Mouse (Mus musculus): ENCODE data around the gene Ifng.
"Not testable (repeated sequence)": the region's sequence is repeated elsewhere in the genome, so short reads cannot be mapped to it uniquely, and the experiment has no call there.

Gene Ifng

GRCm38 (mm10) chr10:118440742-118441240 is at the start of gene Ifng:
TSS of gene Ifng (plus strand) at chr10:118441046.
- DNase-seq (ENCODE audit: low spot score) = no peak

GRCm38 (mm10) chr10:118399917-118400316 is 40.9 kb upstream of the Ifng start:
- no peak for DNase-seq (ENCODE audit: low spot score)

- DNase-seq (ENCODE audit: low spot score) = no peak
Measured at GRCm38 (mm10) chr10:118406463-118407221, 34.2 kb upstream of the Ifng start.

GRCm38 (mm10) chr10:118411377-118411776 is 29.5 kb upstream of the Ifng start:
- DNase-seq (ENCODE audit: low spot score) = no peak

DNA sequence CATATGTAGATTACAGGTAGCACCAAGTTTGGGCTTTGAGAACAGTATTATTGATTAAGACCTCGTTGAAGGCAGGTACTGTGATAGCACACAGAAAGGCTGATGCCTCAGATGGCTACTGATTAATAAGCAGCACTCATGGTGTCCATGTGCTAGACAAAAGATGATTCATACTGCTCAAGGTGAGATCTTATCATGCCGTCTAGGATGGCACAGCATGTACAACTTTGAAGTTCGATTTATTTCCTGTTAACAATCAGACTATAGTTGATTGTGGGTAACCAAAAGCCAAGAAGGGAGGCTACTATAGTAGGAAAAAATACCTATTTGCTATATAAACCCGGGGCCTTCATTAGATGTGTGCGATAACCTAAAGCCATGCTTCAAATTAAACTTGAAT is 28.1 kb upstream of the Ifng start:
- no peak for DNase-seq (ENCODE audit: low spot score)

GRCm38 (mm10) chr10:118419000-118419425 is 21.8 kb upstream of the Ifng start:
- DNase-seq (ENCODE audit: low spot score) = peak; percentile 8

- no peak for DNase-seq (ENCODE audit: low spot score)
Measured at GRCm38 (mm10) chr10:118420896-118421295, 19.9 kb upstream of the Ifng start.

GRCm38 (mm10) chr10:118435501-118435900 is 5.3 kb upstream of the Ifng start:
- no peak for DNase-seq (ENCODE audit: low spot score)

- no peak for DNase-seq (ENCODE audit: low spot score)
Measured at GRCm38 (mm10) chr10:118441898-118442297, 1.1 kb downstream of the Ifng start.

- no peak for DNase-seq (ENCODE audit: low spot score)
Measured at GRCm38 (mm10) chr10:118442999-118443398, 2.2 kb downstream of the Ifng start.

DNA sequence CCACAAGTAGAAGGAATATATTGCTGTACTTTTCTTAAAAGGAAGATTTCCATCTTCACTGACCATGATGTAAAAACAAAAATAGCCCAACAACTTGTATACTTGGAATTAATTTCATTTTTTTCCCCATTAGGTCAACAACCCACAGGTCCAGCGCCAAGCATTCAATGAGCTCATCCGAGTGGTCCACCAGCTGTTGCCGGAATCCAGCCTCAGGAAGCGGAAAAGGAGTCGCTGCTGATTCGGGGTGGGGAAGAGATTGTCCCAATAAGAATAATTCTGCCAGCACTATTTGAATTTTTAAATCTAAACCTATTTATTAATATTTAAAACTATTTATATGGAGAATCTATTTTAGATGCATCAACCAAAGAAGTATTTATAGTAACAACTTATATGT is 4.2 kb downstream of the Ifng start:
- DNase-seq (ENCODE audit: low spot score) = no peak

DNA sequence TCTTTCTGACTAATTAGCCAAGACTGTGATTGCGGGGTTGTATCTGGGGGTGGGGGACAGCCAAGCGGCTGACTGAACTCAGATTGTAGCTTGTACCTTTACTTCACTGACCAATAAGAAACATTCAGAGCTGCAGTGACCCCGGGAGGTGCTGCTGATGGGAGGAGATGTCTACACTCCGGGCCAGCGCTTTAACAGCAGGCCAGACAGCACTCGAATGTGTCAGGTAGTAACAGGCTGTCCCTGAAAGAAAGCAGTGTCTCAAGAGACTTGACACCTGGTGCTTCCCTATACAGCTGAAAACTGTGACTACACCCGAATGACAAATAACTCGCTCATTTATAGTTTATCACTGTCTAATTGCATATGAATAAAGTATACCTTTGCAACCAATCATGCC is 4.7 kb downstream of the Ifng start:
- DNase-seq (ENCODE audit: low spot score) = no peak

- no peak for DNase-seq (ENCODE audit: low spot score)
Measured at GRCm38 (mm10) chr10:118445978-118446377, 5.1 kb downstream of the Ifng start.

DNA sequence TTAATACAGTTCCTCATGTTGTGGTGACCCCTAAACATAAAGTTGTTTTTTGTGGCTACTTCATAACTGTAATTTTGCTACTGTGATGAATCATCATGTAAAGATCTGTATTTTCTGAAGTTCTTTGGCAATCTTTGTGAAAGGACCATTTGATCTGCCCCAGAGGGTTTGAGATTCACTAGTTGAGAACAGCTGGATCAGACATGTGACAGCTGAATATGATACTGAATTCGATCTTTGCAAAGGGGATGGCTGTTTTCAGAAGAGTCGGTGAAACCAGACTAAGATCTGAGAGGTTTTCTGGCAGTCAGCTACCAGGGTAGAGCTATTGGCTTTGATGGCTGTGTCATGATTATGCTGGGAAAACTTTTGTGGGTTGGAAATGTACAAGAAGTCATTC is 10.9 kb downstream of the Ifng start:
- DNase-seq (ENCODE audit: low spot score) = no peak

GRCm38 (mm10) chr10:118458729-118459128 is 17.9 kb downstream of the Ifng start:
- no peak for DNase-seq (ENCODE audit: low spot score)

- DNase-seq (ENCODE audit: low spot score) = no peak
Measured at GRCm38 (mm10) chr10:118461126-118461767, 20.4 kb downstream of the Ifng start.

- peak; percentile 7 for DNase-seq (ENCODE audit: low spot score)
Measured at GRCm38 (mm10) chr10:118466481-118466880, 25.6 kb downstream of the Ifng start.

DNA sequence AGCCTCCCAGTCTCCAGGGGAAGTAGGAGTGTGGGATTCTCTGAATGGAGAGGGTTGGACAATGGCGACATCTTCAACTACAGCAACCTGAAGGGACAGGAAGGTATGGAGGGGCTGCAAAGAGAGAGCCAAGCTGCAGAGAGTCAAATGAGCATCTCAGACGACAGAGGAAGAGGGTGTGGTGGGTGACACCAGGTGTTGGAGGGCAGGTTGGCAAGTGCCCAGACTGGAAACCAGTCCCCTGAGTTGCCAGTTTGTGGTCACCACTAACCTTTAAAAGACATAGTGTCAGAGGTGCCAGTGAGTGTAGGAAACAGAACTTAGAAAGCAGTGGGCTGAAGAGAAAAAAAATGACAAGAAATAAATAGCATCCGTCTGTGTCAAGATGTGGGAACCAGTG is 28.2 kb downstream of the Ifng start:
- DNase-seq (ENCODE audit: low spot score) = no peak

DNA sequence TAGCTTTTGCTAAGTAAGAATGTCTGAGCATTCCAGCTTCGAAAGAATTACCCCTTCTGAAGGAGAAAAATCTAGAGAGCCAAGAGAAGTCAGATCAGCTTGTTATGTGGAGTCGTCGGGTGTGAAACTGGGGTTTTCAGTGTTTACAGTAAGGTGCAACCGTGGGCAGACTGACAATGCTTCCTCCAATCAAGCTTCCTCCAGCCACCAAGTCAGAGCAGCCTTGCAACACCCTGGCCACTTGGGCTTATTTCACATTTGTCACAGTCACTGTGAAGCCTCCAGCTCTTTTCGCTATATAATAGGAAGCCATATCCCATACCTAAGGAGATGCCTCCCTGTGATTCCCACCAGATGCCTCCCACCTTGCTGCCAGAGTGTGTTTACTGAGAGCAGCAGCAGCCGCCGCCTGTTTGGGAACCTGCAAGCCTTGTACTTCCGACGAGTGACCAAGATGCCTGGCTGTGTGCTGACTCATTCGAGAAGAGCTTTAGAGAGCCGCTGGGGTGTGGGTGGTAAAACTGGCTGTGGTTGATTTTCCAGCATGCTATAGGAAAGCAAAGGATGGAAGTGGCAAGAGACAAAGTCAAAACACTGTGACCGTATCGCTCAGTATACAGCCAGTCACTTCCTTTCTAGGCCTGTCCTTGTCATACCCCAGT is 29.6 kb downstream of the Ifng start:
- DNase-seq (ENCODE audit: low spot score) = peak; percentile 5

DNA sequence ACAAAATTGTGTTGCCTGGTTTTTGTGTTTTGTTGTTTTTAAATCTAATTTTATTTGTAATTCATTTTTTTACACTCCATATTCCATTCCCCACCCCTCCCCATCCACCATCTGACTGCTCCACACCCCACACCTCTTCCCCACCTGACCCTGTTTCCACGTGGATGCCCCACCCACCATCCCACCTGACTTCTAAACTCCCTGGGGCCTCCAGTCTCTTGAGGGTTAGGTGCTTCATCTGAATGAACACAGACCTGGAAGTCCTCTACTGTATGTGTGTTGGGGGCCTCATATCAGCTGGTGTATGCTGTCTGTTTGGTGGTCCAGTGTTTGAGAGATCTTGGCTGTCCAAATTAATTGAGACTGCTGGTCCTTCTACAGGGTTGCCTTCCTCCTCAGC is 32.0 kb downstream of the Ifng start:
- DNase-seq (ENCODE audit: low spot score) = not testable (repeated sequence)

DNA sequence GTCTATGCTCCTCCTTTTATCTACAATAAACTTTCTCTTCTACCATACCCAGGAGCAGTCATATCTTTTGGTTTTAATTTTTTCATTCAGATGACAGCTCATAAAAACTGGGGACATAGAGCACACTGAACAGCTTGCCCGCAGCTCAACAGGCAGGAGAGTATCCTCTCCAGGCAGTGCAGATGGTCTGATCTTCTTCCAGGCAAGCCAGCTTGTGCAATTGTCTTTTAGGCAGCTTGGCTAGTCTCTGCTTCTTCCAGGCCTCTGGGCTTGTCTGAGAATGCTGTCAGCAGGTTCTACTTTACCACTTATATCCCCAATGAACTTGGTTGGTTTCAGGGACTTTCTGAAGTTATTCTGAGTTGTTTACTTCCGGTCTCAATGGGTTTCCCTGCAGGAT is 35.9 kb downstream of the Ifng start:
- DNase-seq (ENCODE audit: low spot score) = no peak

DNA sequence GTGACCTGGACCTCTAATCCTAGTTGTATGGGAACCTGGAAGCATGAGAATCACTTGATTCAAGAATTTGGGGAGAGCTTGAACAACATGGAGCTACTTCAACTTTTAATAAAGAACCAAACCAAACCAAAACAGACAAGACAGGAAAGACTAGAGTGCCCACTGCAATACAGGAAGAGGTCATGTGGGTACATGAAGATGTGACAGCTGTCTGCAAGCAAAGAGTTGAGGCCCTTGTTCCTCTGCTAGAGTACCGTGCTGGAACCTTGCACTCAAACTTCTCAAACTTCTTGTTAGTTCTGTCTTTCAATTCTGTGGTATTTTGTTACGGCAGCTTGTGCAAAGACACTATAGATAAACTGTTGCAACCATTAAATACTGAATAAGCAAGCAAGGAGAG is 36.5 kb downstream of the Ifng start:
- DNase-seq (ENCODE audit: low spot score) = no peak

GRCm38 (mm10) chr10:118479244-118479643 is 38.4 kb downstream of the Ifng start:
- no peak for DNase-seq (ENCODE audit: low spot score)

Measured in urinary bladder, postnatal 14 days (tissue).